Mouse (Mus musculus) E14TG2a.4 (cell line): ENCODE data around the gene Usp15.
"Not testable (repeated sequence)": the region's sequence is repeated elsewhere in the genome, so short reads cannot be mapped to it uniquely, and the experiment has no call there.

Experiments used
- H3K27me3 ChIP-seq: 2 replicates; pipeline ENCODE4 v1.6.1; 2014; ENCODE audit warnings: low read length, control low read depth; ENCODE audit not compliant: insufficient read depth
- H3K36me3 ChIP-seq: 2 replicates; pipeline ENCODE4 v1.6.1; 2014; ENCODE audit warnings: low read length, control low read depth; ENCODE audit not compliant: insufficient read depth
- H3K4me1 ChIP-seq: replicated peaks from 2 replicates; pipeline ENCODE4 v1.6.1; 2014; ENCODE audit warnings: low read depth, low read length, control low read depth
- H3K4me3 ChIP-seq: replicated peaks from 2 replicates; pipeline ENCODE4 v1.5.1; 2014; ENCODE audit warnings: mild to moderate bottlenecking, low read length
- H3K9me3 ChIP-seq: 2 replicates; pipeline ENCODE4 v1.6.1; 2014; ENCODE audit warnings: low read length, control low read depth
- CTCF ChIP-seq: conservative IDR thresholded peaks from 2 replicates; pipeline ENCODE4 v1.5.1; 2014; ENCODE audit warnings: low read length
- NANOG ChIP-seq: IDR thresholded peaks from 2 replicates; pipeline ENCODE4 v1.6.1; 2014; ENCODE audit warnings: borderline replicate concordance, low read length, mixed read lengths
- POU5F1 ChIP-seq: IDR thresholded peaks from 2 replicates; pipeline ENCODE4 v1.6.1; 2014; ENCODE audit warnings: low read length, borderline replicate concordance

The Usp15 gene

DNA sequence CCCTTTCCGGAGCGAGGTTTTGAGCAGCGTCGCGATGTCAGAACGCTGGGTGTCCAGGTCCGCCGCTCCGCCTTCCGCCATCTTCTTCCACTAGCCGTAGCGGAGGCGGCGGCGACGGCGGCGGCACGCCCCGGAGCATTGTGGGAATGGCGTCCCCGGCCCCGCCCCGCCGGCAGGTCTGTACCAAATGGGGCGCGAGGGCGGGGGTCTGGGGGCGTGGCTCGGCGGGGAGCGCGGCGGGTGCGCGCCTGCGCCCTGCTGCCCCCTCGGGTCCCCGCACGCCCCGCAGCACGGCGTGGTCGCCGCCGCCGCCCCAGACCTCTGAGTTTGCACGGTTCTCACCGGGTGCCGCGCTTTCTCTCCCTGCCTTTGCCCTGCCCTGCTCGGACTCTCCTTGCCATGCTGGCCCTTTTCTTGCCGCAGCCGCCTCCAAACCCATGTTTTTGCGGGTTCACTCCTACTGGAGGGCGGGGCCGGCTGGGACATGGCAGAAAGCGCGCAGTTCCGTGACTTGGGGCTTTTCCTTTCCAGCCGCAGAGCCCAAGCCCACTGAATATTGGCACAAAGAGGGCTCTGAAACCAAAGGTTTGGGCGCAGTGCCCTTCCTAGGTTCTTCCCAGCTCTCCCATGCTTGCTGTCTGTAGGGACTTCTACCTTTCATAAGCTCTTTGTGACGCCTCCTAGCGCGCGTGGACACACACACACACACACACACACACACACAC, at the start of gene Usp15:
Gene Usp15, minus strand, starts transcription at position 161 of the 725 bp plus-strand sequence.
- H3K4me1 ChIP-seq, result peaks cover 30% of the 10 kb centered on the region
- no peaks in the 10 kb centered on the region for H3K36me3 ChIP-seq
- TF ChIP-seq POU5F1 (no peak), CTCF (no peak), NANOG (no peak)
- H3K9me3 ChIP-seq, result no peaks in the 10 kb centered on the region
- H3K27me3 ChIP-seq, result peaks cover 23% of the 10 kb centered on the region
- H3K4me3 ChIP-seq, result peak within 1 kb of the TSS; percentile 94

DNA sequence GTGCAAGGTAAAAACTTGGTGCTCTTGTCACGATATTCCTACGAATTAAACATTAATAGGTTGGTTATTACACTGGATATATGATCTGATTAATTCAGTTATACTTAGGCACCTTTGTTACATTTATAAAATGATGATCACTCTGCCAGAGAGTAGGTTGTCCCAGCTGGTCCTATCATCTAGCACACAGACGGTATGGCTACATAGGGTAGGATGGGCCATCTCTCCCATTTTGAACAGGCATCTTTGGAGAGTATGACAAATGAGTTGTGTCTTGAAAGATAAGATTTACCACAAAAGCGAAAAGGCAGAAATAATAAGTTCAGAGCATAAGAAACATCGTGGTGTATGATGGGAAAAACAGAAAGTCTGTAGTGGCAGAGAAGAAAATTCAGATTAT, 32.6 kb upstream of the Usp15 start:
- Histone ChIP-seq H3K27me3 (no peaks in the 10 kb centered on the region), H3K9me3 (no peaks in the 10 kb centered on the region), H3K4me3 (no peak overlapping the region), H3K4me1 (no peaks in the 10 kb centered on the region), H3K36me3 (no peaks in the 10 kb centered on the region)
- TF ChIP-seq POU5F1 (no peak), CTCF (no peak), NANOG (no peak)

DNA sequence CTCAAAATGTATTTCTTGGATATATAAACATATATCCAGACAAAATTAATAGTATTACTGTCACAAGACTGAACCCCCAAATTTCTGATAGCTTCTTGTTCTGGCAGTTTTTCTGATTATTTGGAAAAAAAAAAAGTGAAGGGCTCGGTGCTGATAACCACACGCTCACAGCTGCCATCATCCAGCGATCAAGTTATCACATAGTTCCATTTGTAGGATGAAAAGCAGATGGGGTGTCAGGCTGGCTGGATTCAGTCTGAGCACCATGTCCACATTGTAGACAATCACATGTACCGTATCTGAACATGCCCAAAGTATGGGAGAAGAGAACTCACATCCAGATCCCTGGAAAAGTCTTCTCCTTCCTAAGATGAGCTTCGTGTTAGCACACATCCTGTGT, 26.0 kb upstream of the Usp15 start:
- no peaks in the 10 kb centered on the region for H3K4me1 ChIP-seq
- TF ChIP-seq NANOG (no peak), CTCF (no peak), POU5F1 (no peak)

DNA sequence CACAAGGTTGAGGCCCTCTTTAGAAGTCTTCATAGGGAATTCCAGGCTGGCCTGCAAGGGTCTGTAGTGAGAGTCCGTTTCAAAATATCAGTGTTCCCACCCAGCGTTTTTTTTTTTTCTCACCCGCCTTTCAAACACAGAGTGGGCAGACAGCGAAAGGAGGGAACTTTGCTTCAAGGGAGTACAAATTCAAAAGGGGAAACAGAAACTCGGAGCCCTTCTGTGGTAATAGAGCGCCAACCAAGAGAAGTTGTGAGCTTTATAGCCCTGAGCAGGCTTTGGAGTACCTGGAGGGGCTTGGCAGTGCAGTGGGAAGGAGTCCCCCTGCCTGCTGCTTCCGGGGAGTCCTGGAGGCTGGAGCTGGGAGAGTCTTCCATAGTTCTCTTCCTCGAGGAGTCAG, 12.7 kb upstream of the Usp15 start:
- H3K27me3 ChIP-seq, result no peaks in the 10 kb centered on the region
- no peak for TF ChIP-seq NANOG
- TF ChIP-seq CTCF, result no peak
- no peak for TF ChIP-seq POU5F1
- H3K9me3 ChIP-seq, result peaks cover 7% of the 10 kb centered on the region; the same call in 1 of the 2 replicates
- H3K4me3 ChIP-seq, result no peak overlapping the region
- peaks cover 14% of the 10 kb centered on the region; the same call in 1 of the 2 replicates for H3K4me1 ChIP-seq
- no peaks in the 10 kb centered on the region for H3K36me3 ChIP-seq

More for the DNA sequence above, 26.0 kb upstream of the Usp15 start:
- H3K27me3 ChIP-seq, result no peaks in the 10 kb centered on the region
- H3K4me3 ChIP-seq, result no peak overlapping the region
- H3K36me3 ChIP-seq, result no peaks in the 10 kb centered on the region
- no peaks in the 10 kb centered on the region for H3K9me3 ChIP-seq

DNA sequence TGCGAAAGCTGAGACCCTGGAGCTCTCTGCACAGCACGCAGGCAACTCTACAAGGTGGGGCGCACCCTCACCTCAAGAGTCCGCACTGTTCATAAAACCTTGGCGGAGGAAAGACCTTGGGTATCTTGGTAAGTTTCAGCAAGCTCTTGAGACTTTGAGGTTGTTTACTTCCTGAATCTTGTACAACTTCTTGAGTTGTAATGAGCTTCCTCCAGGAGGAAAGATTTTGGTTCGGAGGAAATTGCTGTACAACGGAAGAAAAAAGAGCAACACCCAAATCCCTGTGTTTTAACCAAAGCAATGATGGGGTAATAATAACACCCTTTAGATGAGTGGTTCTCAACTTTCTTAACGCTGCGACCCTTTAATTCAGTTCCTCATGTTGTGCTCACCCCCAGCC, 11.5 kb upstream of the Usp15 start:
- TF ChIP-seq CTCF (no peak), NANOG (no peak), POU5F1 (no peak)
- H3K27me3 ChIP-seq, result no peaks in the 10 kb centered on the region
- H3K36me3 ChIP-seq, result no peaks in the 10 kb centered on the region
- H3K9me3 ChIP-seq, result peaks cover 7% of the 10 kb centered on the region; the same call in 1 of the 2 replicates
- peaks cover 14% of the 10 kb centered on the region; the same call in 1 of the 2 replicates for H3K4me1 ChIP-seq
- 0 out of 2 replicates have a peak overlapping the region, but pooled peaks have one; percentile 5 for H3K4me3 ChIP-seq

DNA sequence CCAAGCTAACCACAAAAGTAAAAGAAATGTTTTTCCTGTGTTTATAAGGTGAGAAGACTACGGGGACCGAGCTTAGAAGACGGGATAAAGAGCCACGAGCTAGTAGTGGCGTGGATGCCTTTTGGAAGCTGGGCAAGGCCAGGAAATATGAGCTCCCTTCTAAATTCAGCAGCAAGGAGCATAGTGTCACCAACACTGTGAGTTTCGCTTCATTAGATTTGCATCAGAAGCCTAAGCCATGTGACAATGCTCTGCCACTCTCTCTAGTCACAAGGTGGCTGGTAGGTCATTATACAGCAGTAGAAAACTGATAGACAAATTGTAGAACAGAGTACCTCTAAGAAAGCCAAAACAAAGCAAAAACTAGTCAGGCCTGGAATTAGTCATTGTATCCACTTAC, 9.3 kb upstream of the Usp15 start:
- TF ChIP-seq CTCF (no peak), POU5F1 (no peak), NANOG (no peak)
- no peak overlapping the region for H3K4me3 ChIP-seq
- H3K27me3 ChIP-seq, result no peaks in the 10 kb centered on the region
- H3K9me3 ChIP-seq, result peaks cover 7% of the 10 kb centered on the region; the same call in 1 of the 2 replicates
- H3K4me1 ChIP-seq, result peaks cover 15% of the 10 kb centered on the region; the same call in 1 of the 2 replicates
- H3K36me3 ChIP-seq, result no peaks in the 10 kb centered on the region

DNA sequence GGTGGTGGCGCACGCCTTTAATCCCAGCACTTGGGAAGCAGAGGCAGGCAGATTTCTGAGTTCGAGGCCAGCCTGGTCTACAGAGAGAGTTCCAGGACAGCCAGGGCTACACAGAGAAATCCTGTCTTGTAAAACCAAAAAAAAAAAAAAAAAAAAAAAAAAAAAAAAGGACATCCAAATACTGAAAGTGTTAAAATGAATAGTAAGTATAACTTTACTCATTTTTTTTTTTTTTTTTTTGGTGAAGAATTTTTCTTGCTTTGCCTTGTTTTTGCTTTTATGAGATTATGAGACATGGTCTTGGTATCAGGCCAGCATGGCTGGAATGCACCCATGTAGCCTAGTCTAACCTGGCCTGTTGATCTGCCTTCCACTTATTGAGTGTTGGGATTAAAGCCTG, 8.6 kb upstream of the Usp15 start:
- peaks cover 20% of the 10 kb centered on the region for H3K4me1 ChIP-seq
- not testable (repeated sequence) for H3K36me3 ChIP-seq, H3K9me3 ChIP-seq, H3K27me3 ChIP-seq, H3K4me3 ChIP-seq

DNA sequence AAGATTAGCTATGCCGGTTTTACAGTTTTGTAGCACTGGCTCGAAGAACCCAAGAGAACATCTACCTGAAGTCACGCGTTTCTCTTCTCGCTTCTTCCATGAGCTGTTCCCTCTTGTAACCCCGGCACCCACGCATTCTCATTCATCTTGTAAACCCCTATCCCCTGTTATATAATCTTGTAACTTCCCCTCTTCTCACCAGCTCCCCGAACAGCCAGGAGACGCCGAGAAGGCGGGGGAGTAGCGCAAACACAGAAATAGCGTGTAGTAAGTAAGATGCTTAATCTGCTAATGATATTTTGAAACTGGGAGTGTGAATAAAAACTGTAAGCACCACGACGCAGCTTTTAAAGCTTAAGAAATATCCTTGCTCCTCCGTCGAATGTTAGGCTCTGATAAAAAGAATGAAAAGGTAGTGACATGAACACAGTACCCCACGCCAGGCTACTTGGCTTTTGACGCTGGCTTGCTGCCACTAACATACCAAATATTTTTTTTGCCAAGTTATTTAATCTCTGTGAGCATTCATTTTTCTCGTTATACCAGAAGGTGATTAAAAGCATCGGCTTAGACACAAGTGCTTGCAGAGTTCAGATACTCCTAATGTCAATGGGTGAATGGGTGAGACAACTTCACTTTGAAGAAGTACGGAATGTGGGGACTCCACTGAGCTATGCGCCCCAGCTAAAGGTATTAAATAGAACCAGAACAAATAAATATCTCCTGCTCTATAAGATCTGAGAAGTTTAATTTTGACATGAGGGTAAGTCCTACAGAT, 5.4 kb upstream of the Usp15 start:
- Histone ChIP-seq H3K27me3 (peaks cover 23% of the 10 kb centered on the region), H3K4me1 (peaks cover 20% of the 10 kb centered on the region), H3K36me3 (no peaks in the 10 kb centered on the region), H3K9me3 (no peaks in the 10 kb centered on the region), H3K4me3 (no peak overlapping the region)
- TF ChIP-seq CTCF (no peak), POU5F1 (no peak)
